Mouse (Mus musculus) liver, adult (tissue): ENCODE data around the gene Gm45261.

ENCODE experiments used
- GATA4 ChIP-seq: IDR thresholded peaks from 2 replicates; pipeline ENCODE4 v1.6.1; 2014; ENCODE audit warnings: mild to moderate bottlenecking, low read length; ENCODE audit not compliant: insufficient replicate concordance

Gm45261 gene

DNA sequence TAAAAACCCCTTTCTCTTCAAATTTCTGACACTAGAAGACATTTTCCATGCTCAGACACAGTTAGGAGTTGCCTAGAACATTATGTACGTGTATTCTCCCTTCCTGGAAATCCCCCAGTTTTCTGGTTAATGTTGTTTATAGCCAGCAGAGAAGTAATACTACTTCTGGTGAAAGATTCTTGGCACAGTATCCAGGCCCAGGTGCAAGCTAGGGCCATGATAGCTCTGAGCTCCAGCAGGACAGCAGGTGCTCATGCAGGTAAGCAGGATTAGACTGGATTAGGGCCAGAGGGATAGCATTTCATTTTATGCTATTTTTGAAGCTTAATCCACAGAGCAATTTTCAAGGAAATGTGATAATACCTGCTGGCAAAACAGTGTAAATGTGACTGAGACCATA, 33.8 kb downstream of the Gm45261 start:
- no peak for TF ChIP-seq GATA4

DNA sequence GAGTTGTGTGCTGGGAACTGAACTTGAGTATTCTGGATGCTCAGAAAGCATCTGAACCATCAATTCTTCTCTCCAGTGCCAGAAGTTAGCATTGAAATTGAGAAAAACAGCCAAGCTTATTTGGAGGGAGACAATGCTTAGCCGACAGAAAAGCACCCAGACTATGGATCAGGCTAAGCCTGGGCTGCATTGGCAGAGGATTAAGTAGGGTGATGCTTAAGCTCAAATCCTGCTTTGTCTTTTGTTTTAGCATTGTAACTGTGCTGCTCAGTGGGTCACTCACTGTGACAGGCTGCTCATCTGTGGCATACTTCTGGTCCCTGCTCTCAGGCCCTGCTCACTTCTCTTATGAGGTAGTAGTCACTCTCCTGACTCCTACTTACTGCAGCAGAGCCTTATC, 36.6 kb downstream of the Gm45261 start:
- TF ChIP-seq GATA4, result no peak

DNA sequence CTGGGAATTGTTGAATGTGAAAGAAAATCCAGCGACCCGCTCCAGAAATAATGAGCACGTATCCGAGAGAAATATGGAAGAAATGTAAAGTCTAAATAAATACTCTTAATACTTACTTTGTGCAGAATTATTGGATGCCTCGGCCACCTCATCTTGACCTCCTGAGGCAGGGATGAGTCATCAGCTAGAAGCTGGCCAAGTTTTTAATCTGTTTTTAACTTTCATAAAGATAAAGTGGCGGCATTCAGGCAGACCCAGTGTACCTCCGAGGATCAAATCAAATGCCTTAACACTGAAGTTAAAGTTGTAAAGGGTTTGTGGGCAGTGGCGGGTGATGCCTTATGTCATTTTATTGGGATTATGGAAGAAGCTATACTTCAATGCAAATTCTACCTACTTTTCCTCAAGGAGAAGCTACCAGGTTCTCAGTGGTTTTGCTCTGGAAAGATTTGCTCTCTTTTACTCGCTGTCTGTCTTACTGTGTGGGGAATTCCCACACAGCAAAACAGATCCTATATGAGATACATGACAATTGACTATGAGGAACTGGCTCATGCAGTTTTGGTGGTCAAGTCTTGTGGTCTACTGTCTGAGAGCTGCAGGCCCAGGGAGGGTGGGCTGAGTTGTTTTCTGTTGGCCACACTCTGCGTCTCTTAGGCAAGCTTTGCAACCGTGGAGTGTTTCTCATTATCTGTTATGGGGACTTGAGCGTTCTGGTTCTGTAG, 42.8 kb downstream of the Gm45261 start:
- no peak for TF ChIP-seq GATA4

DNA sequence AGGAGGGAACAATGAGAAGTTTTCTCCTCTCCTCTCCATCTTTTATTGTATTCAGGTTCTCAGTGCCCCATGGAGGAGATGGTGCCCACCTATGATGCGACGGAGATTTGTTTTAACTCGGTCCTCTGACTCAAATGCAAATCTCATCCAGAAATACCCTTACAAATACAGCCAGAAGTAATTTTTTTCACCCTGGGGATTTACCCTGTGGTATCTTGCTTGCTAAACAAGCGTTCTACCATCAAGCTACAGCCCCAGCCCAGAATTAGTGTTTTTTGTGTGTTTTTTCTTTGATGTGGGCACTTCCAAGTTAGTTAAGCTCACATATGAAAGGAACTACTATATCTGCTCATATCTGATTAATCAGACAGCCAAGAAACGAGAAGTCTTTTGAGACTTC, 44.9 kb downstream of the Gm45261 start:
- no peak for TF ChIP-seq GATA4

DNA sequence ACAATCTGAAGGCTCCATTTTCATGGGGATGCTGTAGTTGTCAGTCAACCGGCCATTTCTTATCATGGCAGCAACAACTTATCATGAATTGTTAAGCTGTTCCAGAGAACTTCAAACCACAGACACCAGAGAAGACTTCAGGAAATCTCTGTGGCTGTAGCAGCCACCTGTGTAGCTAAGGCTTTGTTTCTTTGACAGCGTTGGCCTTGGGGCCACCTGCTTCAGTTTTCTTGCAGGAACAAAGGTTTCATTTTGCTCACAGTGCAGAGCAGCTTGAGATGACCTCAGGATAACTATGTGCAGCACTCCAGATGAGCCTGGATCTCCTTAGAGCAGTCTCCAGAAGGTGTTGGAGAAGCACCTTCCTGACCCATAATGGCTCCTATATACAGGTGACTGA, 48.7 kb downstream of the Gm45261 start:
- no peak for TF ChIP-seq GATA4

DNA sequence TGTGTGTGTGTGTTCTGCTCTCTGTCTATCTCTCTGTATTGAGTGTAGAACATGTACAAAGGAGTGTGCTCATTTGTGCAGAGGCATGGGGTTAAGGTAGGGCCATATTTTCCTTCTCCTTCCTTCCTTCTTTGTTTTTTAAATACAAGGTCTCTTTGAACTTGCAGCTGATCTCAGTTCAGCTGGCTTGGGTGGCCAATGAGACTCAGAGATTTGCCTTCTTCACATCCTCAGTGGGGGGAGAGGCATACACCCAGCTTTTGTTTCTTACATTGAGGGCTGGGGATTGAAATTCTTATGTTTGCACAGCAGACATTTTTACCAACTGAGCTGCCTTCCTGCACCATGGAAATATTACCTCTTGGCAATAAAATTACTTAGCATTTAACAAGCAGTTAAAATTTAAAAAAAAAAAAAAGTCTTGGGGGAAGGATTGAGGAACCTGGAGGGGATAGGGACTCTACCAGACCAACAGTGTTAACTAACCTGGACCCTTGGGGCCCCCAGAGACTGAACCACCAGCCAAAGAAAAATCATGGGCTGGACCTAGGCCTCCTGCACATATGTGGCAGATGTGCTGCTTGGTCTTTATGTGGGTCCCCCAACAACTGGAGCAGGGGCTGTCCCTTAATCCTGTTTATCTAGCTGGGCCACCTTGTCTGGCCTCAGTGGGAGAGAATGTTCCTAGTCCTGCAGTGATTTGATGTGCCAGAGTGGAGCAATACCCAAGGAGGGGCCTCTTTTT, 50.8 kb downstream of the Gm45261 start:
- no peak for TF ChIP-seq GATA4

DNA sequence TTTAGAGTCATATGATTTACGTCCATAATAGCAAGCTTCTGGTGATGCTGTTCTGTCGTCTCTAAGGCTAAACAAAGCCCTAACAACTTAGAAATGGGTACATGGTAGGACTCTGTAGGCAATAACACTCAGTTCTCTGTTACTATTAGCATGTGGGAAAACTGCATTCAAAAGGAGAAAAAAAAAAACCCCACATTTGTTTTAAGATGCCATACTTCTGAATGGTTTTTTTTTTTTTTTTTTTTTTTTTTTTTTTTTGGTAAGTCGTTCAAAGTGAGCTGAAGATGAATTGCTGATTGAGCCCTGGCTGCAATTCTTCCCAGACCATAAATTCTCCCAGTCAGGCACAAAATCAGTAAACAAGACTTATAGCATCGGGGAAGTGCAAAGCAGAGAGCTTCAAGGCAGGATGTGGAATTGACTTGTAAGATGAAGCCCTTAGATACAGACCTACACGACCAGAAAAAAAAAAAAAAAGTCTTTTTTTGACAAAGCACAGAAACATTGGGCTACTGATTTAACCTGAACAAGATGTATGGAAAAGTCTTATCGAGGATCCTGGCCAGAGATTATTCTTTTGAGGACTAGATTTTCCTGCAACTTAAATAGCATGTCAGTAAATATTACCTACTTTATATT, 51.7 kb downstream of the Gm45261 start:
- TF ChIP-seq GATA4, result no peak

DNA sequence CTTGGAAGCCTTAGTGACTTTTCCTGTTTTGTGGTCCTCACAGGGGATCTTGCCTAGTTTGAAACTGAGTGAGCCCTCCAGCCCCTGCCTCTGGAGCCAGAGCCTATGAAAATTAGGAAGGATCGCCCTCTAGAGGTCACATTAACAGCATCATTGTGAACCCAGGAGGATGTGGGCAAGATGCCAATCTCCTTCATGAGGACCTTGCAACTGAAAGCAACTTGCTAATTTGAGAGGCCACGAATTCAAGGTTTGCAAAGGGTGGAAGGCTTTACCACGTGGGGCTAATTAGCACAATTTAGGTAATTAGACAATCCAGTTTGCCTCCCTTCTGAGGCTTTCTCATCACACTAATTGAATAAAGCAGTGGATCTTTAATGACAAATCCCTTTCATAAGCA, 52.7 kb downstream of the Gm45261 start:
- no peak for TF ChIP-seq GATA4

DNA sequence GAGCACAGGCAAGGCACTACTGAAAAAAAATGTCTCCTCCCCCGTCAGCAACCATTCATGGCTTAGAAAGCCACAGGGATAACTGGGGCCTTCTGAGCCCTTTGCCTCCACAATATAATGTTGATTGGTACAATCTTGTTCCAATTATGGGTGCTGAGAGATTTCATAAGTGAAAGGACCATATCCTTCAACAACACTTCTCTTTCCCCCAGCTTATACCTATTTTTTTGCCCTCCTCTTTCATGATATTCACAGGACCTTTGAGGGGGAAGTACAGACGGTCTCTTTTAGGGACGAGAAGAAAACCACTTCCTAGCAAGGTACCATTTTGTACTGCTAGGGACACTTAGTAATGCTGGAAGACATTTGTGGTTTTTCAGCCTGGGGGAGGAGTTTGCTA, 57.1 kb downstream of the Gm45261 start:
- no peak for TF ChIP-seq GATA4

DNA sequence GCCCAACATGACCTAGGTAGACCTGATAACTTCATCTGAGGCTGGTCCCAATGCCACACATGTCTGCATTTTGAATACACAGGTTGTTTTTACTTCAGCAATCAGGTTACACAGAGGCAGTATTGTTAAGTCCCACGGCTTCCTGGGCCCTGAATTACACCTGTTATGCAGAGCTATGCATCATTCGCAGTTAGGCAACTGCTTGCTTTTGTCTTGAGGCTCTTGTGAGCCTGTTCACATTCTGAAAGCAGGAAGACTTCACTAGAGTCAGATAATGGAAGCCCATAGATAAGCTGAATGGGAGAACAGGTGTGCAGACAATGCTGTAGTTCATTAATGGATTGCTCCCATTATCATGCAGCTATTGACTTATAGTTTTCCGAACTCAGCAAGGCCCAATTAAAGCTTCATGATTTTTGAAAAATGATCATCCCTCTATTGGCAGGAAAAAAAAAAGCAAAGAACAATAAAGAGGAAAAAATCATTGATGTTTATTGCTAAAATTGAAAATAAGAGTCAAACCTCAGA, 57.8 kb downstream of the Gm45261 start:
- TF ChIP-seq GATA4, result no peak

DNA sequence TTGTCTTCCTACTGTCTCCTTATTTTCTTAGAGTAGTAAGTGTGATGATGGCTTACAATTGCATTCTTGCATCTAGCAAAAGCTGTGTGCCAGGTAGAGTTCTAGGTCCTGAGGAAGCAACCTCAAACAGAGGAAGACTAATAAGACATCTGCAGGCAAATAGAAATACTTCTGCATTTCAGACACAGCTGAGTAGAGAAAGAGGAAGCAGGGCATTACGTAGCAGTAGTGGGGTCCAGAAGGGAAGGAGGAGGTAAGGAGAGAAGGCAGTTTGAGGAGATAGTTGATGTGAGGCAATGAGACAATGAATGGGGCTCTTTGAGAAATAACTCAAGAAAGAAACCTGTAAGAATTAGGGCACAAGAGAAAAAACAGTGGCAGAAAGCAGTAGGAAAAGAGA, 59.3 kb downstream of the Gm45261 start:
- TF ChIP-seq GATA4, result no peak
